Mouse (Mus musculus): ENCODE data around the gene Nol12. TPM values are rescaled to one million over a fixed set of nuclear protein-coding genes. Genes with fewer than 3 reads are reported as not detected.

Gene Nol12
- polyA plus RNA-seq, 3 experiments from 2014 or later, result 38.8 to 53.8 (median 51.1) TPM

DNA sequence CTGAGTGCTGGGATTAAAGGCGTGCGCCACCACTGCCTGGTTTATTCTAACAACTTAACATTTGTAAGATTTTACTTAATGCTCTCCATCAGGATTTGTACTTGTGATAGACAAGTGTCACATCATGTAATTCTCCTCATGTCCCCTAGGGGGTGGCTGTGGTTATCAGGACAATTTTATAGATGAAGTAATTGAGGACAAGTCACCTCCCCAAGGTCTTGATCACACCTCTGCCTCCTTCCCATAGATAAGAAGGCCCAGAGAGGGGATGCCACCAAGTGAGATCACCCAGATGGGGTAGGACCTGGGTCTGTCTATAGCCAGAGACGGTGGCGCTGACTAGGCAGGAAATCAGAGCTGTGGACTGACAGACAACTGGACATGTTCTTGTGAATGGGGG, 21.6 kb downstream of the Nol12 start:
- ATAC-seq, result no peak

DNA sequence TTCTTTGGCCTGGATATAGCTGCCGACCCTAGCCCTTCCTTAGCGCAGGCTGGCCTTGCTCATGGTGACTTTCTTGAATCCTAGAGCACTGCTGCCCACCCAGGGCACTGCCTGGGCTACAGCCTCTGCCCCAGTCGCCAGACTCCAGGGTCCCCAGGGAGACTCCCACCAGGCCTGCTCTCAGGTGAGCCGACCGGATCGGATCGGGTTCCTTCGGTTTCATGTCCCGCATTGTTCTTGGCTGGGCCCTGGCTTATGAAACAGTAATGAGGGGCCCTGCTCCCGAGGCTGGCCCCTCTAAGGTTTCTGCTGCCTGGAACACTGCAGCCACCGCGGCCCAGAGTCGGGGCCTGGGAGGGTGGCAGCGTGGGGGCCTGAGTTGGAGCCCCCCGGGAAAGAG, 22.3 kb downstream of the Nol12 start:
- ATAC-seq, result no peak

DNA sequence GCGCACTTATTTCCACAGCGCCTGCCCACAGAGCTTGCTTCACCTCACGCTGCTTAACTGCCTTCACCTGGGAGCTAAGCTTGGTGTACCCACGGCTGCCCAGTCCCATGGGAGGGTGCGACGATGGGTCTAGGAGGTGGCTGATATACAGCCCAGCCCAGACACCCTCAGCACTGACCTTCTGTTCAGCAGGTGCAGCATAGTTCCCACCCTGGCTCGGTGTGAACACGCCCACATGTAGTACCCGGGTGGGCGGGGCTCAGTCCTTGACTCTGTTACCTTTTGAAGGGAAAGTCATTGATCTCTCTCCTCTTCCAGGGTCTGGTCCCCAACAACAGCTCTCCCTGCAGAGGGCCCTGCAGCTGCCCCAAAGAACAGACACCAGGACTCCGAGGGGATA, 24.8 kb downstream of the Nol12 start:
- no peak for ATAC-seq

DNA sequence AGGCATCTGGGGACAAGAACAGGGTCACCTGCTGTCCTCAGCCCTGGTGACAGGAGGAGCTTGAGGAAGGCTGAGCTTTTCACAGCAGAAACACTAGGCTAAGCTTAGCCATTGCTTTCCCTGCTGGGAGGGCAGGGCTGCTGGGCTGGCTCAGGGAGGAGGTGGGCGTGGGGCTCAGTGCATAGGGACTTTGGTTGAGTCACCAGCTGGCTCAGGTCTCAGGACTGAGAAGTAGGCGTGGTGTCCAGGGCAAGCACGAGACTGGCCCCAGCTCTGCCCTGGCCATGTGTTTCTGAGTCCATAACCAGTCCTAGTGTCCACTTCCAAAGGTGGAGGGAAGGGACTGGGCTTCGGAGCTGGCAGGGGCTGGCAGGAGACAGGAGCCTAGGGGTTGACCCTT, 25.4 kb downstream of the Nol12 start:
- no peak for ATAC-seq

DNA sequence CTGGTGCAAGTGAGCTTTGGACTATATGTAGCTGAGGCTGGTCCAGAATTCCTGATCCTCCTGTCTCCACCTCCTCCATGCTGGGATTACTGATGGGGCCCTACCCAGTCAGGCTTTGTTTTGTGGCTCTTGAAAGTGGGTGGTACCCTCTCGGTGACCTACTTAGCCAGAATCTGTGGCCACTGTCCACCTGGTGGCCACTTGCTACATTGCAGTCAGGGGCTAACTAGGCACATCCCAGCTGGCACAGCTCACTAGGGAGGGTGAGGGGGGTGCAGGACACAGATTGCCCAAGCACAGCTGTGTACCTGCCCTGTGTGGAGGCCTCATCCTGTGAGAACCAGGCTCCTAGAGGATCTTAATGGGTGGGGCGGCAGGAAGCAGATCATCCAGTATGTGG, 28.2 kb downstream of the Nol12 start:
- ATAC-seq, result no peak

DNA sequence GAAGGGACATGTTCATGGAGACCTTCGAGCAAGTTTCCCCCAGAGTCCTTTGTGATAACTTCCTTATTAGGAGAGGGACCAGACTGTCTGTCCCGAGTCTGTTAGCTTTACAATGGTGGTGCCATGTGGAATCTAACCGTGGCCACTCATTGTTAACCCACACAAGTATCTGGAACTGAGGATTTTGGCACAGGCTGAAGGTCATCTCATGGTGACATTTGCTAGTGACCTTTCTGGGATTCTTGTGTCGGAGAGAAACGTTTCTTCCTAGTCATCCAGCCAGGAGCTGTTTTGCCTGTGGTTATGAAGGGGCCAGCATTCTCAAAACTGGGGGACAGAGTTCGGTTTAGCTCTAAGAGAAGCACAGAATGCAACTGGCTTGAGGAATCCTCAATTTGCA, 36.9 kb downstream of the Nol12 start:
- ATAC-seq, result no peak

DNA sequence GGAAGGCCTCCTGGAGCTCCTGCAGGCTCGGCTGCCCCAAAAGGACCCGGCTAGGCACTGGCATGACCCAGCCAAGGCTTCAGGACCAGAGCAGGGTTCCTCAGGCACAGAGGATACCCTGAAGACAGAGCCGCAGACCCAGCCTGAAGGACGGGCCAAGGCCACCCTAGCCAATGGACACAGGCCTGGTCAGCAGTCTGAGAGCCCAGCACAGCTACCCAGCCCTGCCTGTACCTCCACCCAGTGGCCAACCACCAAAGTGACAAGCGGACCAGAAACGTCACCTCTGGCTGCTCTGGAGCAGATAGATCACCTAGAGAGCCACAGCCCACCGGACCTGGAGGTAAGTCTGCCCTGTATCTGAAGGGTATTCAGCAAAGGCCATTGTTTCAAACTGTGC, 39.2 kb downstream of the Nol12 start:
- ATAC-seq, result no peak

DNA sequence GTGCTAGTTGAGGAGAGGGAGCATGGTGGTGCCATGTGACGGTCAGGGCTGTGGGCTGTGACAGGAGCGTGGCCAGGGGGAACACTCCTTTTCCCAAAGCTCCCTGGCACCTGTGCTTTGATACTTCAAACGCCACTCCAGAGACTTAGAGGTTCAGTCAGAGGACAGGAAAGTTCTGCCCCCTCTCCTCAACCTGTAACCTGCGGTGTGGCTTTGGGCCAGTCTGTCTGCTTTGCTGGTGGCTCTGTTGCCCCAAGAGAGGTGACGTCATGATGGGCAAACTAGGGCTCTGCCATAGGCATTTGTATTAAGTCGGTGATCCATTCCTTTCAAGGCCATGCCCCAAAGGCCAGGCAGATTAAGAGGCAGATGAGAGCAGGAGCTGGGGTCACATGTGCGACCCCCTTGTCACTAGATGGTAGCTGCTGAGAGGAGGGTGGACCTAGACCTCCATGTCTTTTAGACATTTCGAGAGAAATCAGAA, 43.0 kb downstream of the Nol12 start:
- no peak for ATAC-seq

DNA sequence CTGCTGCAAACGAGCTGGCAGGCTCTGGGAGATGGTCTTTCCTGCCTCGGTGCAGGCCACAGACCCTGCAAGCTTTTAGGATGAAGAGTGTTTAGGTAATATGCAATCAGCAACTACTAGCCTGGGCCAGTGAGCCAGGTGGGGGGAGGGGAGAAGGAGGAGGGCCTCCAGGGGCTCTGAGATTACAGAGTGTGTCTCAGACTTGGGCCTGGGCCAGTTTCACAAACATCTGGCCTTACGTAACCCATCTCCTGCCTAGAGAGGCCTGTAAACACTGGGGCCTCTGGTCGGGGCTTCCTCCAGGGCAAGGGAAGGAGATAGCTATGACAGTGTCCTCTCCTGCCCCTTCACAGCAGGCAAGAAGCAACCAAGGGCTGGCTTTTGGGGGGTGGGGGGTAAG, 44.1 kb downstream of the Nol12 start:
- ATAC-seq, result no peak

DNA sequence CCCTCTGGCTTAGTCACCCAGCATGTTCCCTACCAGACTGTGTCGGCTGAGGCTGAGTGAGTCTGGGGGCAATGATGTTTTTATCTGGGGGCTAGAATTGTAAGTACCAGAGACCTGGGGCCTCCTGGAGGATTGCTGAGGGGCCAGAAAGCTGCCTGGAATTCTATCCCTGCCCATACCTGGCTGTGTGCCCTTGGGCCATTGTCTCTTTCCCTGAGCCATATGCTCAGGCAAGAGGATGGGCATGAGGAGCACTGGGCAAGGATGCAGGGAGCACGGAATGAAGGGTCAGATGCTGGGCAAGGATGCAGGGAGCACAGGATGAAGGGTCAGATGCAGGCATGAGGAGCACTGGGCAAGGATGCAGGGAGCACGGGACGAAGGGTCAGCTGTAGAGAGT, 45.4 kb downstream of the Nol12 start:
- no peak for ATAC-seq

DNA sequence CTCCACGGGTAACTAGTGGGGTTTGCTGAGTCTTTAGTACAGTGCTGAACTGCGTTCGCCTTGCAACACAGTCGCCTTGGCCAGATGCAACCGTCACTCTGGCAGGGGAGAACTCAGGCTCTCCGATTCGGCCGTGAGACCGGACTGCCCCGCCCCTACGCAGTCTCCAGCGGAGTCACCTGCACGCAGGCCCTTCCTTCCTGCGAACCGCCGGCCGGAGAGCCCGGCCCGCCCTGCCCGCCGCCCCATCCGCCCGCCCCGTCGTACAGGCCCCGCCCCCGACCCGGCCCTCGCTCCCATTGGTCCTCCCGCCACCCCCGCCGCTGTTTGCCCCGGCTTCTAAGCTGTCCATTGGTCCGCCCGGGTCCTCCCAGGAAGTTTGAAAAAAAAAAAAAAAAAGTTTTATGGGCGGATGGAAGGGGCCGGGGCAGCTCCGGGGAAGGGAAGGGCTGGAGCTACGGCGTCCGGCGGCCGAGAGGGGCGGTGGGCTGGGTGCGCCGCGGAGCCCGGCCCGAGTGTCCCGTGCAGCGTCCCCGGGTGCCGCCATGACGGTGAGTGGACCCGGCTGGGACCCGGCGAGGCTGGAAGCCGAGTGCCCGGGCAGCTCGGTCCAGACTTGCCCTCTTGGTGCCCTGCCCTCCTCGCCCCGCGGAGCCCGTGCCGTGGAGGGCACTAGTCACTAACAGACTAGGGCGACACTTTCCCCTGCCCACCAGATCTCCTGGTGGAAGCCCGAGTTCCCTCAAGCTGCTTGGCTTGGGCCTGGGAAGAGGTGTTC, 48.1 kb downstream of the Nol12 start:
- ATAC-seq, result peak; percentile 81

DNA sequence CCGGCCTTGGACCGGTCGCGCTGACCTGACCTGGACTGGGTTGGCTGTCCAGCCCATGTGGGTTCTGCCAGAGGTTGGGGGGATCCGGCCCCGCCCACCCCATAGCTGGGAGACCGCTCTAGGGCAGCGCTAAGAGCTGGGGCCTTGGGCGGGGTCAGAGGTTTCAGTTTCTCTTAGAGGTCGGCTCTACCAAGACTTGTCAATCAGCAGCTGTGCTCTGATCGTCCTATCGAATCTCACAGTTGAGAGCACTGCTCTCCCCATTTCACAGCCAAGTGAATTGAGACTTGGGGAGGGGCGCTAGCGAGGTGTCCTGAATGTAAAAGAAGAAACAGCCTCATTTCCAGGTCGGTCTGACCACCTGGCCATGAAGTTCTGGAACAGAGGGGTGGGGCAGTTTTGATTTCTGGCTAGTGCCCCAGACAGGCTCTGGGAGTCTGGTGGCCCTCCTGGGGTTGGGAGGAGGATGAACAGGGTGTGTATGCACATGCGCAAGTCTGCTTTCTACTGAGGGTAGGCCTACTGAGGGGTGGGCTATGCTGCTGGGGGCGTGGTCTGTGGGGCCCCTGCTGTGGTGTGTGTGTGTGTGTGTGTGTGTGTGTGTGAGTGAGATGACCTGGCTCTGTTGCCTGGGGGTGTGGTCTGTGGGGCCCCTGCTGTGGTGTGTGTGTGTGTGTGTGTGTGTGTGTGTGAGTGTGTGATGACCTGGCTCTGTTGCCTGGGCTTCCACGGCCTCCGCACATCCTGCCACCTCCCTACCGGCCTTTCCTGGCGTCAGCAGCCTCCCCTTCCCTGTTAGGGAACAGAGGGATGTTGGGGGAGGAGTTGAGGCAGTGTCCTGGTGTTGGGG, 48.9 kb downstream of the Nol12 start:
- peak; percentile 83 for ATAC-seq

DNA sequence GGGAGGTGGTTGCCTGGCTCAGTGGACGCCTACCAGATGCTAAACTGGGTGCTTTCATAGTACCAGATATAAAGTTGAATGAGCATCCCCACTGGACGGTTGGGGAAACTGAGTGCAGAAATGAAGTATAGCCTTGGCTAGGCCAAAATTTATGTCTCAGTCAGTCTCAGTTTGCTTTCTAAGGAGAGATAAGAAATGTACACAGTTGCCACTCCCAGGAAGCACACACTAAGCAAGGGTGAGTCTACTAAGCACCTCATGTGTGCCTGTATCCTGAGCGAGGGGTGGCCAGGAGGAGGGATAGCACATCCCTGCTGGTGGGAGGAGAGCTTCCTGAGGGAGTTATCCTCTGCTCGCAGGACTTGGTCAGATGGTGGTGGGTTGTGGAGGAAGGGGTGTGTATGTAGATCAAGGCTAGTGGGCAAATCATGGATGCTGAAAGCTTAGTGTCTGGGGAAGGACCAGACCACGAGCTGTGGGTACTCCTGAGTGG, 49.6 kb downstream of the Nol12 start:
- ATAC-seq, result no peak

DNA sequence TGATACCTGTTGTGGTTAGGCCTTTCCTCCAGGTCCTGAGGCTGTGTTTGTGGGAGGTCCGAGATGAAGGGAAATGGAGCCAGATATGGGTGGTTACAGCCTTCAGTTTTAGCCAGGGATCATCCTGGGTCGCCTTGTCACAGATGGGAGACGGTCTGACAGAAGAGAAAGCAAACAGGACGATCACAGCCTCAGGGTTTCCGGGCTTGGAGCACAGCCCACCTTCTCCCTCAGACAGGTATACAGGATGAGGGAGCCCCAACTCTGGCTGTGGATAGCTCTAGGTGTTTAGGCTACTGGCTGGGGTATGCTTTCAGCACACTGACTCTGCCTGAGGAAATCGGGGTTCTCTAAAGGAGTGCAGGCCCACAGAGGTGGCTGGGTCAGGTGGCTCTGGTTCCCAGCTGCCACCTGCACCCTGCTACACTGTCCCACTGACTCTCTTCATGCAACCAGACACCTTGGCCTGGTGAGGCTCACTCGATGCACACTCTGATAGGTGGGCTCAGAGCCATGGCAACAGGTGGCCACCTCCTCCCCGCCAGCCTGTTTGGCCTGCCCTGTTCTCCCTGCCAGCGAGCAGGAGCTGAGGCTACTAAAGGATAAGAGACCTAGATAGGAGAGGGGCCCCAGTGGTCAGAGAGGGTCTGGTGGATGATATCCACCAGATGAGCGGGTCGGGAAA, 51.9 kb downstream of the Nol12 start:
- ATAC-seq, result no peak

DNA sequence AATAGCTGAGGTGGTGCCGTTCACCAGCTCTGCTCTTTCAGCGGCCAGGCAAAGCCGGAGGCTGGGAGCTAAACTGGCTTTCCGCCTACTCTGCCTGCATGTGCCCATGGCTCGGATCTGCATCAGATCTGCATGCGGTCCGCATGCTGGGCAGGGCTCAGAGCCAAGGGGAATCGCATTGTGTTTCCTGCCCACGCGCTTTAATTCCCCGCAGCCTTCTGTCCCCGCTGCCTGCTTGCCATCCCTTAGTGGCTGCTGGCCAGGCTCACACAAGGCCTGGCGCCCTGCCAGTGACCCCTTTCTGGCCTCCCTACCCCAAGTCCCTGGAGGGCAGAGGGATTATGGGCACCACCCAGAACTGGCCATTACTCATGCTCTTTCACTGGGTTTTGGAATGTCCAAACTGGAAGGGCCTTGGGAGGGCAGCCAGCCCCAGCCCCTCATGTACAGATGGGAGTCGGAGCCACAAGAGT, 53.8 kb downstream of the Nol12 start:
- ATAC-seq, result no peak

DNA sequence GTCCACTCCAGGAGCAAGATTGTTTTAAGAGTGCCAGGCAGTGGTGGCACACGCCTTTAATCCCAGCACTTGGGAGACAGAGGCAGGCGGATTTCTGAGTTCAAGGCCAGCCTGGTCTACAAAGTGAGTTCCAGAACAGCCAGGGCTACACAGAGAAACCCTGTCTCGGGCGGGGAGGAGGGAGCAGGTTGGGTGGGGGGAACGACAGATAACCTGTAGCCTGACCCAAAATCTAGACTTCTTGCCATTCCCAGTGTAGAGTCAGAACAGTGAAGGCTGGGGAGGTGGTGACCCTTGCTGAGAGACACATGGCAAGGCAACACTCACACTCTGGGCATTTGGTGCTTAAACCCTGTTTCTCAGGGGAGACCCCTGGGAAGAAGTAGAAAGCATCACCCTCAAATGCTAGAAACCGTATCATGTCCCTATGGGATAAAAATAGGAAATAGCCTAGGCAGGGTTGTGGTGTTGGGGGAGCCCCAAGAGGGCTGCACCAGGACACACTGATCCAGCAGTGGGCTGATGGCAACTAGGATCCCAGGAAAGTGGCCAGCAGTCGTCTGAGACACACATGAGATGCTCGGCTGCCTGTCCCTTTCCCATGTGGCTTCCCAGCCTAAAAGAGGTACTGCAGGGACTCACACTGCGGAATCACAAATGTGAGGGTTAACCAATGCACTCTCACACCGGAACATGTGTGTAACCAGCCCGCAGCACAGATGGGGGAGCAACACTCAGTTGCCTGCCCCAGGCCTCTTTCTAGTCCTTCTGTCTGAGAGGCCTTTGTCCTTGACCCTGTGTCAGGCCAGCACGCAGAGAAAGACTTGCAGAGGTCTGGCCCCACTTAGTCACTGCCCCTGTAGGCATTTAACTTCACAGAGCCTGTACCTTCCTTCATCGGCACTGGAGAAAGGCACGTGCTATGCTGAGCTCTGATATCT, 54.7 kb downstream of the Nol12 start:
- no peak for ATAC-seq

DNA sequence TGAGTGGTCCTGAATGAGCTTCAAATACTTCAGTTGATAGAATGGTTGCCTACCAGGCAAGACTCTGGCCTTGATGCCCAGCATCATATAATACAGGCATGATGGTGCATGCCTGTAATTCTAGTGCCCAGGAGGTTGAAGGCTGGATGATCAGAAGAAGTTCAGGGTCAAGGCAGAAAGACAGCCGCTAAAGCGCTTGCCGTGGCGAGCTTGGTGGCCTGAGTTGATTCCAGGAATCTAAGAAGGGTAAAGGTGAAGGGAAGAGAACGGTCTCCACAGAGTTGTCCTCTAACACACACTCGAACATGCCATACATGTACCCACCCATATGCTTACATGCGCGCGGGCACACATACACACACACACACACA, 55.3 kb downstream of the Nol12 start:
- no peak for ATAC-seq

DNA sequence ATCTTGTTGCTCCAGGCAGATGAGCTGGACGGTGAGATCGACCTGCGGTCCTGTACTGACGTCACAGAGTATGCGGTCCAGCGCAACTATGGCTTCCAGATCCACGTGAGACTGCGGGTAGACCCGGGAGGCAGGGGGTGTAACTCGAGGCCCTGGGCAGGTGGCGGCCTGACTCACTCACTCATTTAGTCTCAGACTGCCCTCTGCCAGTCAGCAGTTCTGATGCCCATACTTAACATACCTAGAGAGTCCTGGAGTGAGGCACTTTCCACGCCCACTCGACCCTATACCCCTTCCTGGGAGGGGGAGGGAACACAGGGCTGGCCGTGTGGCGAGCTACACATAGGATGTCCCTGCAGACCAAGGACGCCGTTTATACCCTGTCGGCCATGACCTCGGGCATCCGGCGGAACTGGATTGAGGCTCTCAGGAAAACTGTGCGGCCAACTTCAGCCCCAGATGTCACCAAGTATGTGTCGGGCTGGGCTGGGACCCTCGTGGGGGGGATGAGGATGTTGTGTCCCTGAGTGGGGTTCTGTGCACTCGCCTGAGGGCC, 56.3 kb downstream of the Nol12 start:
- no peak for ATAC-seq

DNA sequence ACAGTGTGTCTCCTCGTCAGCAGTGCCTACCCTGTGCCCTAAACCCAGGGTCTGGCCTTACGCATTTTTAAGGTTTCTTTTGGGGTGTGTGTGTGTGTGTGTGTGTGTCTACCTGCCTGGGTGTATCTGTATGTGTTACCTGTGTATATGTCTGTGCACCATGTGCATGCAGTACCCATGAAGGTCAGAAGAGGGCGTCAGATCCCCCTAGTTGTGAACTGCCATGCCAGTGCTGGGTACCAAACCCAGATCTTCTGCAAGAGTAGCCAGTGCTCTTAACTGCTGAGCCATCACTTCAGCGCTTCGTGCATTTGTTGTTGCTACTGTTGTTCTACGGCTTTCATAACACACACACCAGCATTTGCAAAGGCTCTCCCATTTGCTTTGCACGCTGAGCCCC, 57.5 kb downstream of the Nol12 start:
- no peak for ATAC-seq

DNA sequence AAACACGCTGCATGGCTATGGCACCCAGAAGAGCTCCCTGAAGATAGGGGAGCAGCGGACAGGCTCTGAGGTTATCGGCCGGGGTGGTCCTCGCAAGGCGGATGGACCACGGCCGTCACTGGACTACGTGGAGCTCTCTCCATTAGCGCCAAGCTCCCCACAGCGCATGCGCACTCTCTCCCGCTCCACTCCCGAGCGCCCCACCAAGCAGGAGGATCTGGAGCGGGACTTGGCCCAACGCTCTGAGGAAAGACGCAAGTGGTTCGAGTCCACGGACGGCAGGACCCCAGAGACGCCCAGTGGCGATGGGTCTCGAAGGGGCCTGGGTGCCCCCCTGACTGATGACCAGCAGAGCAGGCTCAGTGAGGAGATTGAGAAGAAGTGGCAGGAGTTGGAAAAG, 58.2 kb downstream of the Nol12 start:
- no peak for ATAC-seq
